Mouse (Mus musculus) activated CD4-positive, CD25-positive, alpha-beta regulatory T cell, adult 9 weeks (primary cell): ENCODE results near the gene Smim20. TPM values are rescaled to one million over a fixed set of nuclear protein-coding genes. Genes with fewer than 3 reads are reported as not detected.

Experiments used
- polyA plus RNA-seq: library from polyadenylated mRNA; unstranded; fragments of 100-300 nt; shearing (Covaris generic); gene quantifications from one replicate; pipeline ENCODE4 v1.2.1, GENCODE M21; 2017

Gene Smim20
- polyA plus RNA-seq: 97.0 TPM

GRCm38 (mm10) chr5:53266931-53267853 lies at the start of gene Smim20:
Smim20 (plus strand) TSS chr5:53267083.

Other genes with a start within 250 kb of the Smim20 start
- not detected for gene Slc34a2, start 229.0 kb upstream of the Smim20 start, polyA plus RNA-seq
- not detected for gene Sel1l3, start 53.2 kb upstream of the Smim20 start, polyA plus RNA-seq
- 31.1 TPM for gene Rbpj, start 199.1 kb downstream of the Smim20 start, polyA plus RNA-seq